Mouse (Mus musculus): ENCODE data around the gene Ttc22. TPM values are rescaled to one million over a fixed set of nuclear protein-coding genes. Genes with fewer than 3 reads are reported as not detected.

Ttc22 gene
- polyA plus RNA-seq, 2 experiments, result 5.9 to 6.9 TPM

- Histone ChIP-seq H3K4me2 (replicated peaks; ENCODE audit: low read depth, low read length, severe bottlenecking) (no peak overlapping the region), H3K9ac (ENCODE audit: low read depth, low read length, severe bottlenecking) (no peak overlapping the region), H3K4me1 (ENCODE audit: control insufficient read depth, insufficient read depth, low read length) (no peaks in the 10 kb centered on the region), H3K9me3 (ENCODE audit: control insufficient read depth, low read length) (no peaks in the 10 kb centered on the region), H3K36me3 (ENCODE audit: control insufficient read depth, insufficient read depth, low read length) (peaks cover 9% of the 10 kb centered on the region), H3K27ac (replicated peaks; ENCODE audit: low read depth, low read length) (no peak overlapping the region), H3K27me3 (ENCODE audit: control insufficient read depth, insufficient read depth, low read length) (no peaks in the 10 kb centered on the region), H3K4me3 (replicated peaks; ENCODE audit: low read length) (no peak overlapping the region)
- no peak for TF ChIP-seq POLR2A (IDR thresholded peaks at IDR 0.05; ENCODE audit: borderline replicate concordance, extremely low read depth, insufficient read depth, insufficient read length)
- ATAC-seq (ENCODE audit: low FRiP score, low read depth) (no peak), DNase-seq (ENCODE audit: low spot score) (no peak)
- WGBS, result 64% methylated on average over 7 of the region's 7 CpGs
Measured at GRCm38 (mm10) chr4:106593636-106594035, 28.6 kb upstream of the Ttc22 start.

GRCm38 (mm10) chr4:106596200-106596599, 26.0 kb upstream of the Ttc22 start:
- no peak for DNase-seq (ENCODE audit: low spot score)
- no peak overlapping the region for H3K27ac ChIP-seq (replicated peaks; ENCODE audit: low read depth, low read length)
- no peak overlapping the region for H3K4me3 ChIP-seq (replicated peaks; ENCODE audit: low read length)
- H3K9ac ChIP-seq (ENCODE audit: low read depth, low read length, severe bottlenecking), result no peak overlapping the region
- TF ChIP-seq POLR2A (IDR thresholded peaks at IDR 0.05; ENCODE audit: borderline replicate concordance, extremely low read depth, insufficient read depth, insufficient read length), result no peak
- H3K36me3 ChIP-seq (ENCODE audit: control insufficient read depth, insufficient read depth, low read length), result no peaks in the 10 kb centered on the region
- H3K4me1 ChIP-seq (ENCODE audit: control insufficient read depth, insufficient read depth, low read length), result no peaks in the 10 kb centered on the region
- no peaks in the 10 kb centered on the region for H3K9me3 ChIP-seq (ENCODE audit: control insufficient read depth, low read length)
- H3K4me2 ChIP-seq (replicated peaks; ENCODE audit: low read depth, low read length, severe bottlenecking), result no peak overlapping the region
- WGBS, result 58% methylated on average over 3 of the region's 3 CpGs
- no peak for ATAC-seq (ENCODE audit: low FRiP score, low read depth)
- no peaks in the 10 kb centered on the region for H3K27me3 ChIP-seq (ENCODE audit: control insufficient read depth, insufficient read depth, low read length)

- 84% methylated on average over 9 of the region's 9 CpGs for WGBS
- Histone ChIP-seq H3K27me3 (ENCODE audit: control insufficient read depth, insufficient read depth, low read length) (no peaks in the 10 kb centered on the region), H3K4me3 (replicated peaks; ENCODE audit: low read length) (no peak overlapping the region), H3K4me1 (ENCODE audit: control insufficient read depth, insufficient read depth, low read length) (no peaks in the 10 kb centered on the region), H3K36me3 (ENCODE audit: control insufficient read depth, insufficient read depth, low read length) (no peaks in the 10 kb centered on the region), H3K27ac (replicated peaks; ENCODE audit: low read depth, low read length) (no peak overlapping the region), H3K4me2 (replicated peaks; ENCODE audit: low read depth, low read length, severe bottlenecking) (no peak overlapping the region), H3K9ac (ENCODE audit: low read depth, low read length, severe bottlenecking) (no peak overlapping the region), H3K9me3 (ENCODE audit: control insufficient read depth, low read length) (no peaks in the 10 kb centered on the region)
- ATAC-seq (ENCODE audit: low FRiP score, low read depth), result no peak
- no peak for DNase-seq (ENCODE audit: low spot score)
- TF ChIP-seq POLR2A (IDR thresholded peaks at IDR 0.05; ENCODE audit: borderline replicate concordance, extremely low read depth, insufficient read depth, insufficient read length), result no peak
Measured at GRCm38 (mm10) chr4:106597055-106597454, 25.2 kb upstream of the Ttc22 start.

GRCm38 (mm10) chr4:106597741-106598140, 24.5 kb upstream of the Ttc22 start:
- 84% methylated on average over 4 of the region's 4 CpGs for WGBS
- DNase-seq (ENCODE audit: low spot score), result no peak
- Histone ChIP-seq H3K9me3 (ENCODE audit: control insufficient read depth, low read length) (no peaks in the 10 kb centered on the region), H3K27ac (replicated peaks; ENCODE audit: low read depth, low read length) (no peak overlapping the region), H3K4me3 (replicated peaks; ENCODE audit: low read length) (no peak overlapping the region), H3K9ac (ENCODE audit: low read depth, low read length, severe bottlenecking) (no peak overlapping the region), H3K4me1 (ENCODE audit: control insufficient read depth, insufficient read depth, low read length) (no peaks in the 10 kb centered on the region), H3K4me2 (replicated peaks; ENCODE audit: low read depth, low read length, severe bottlenecking) (no peak overlapping the region), H3K27me3 (ENCODE audit: control insufficient read depth, insufficient read depth, low read length) (no peaks in the 10 kb centered on the region), H3K36me3 (ENCODE audit: control insufficient read depth, insufficient read depth, low read length) (no peaks in the 10 kb centered on the region)
- TF ChIP-seq POLR2A (IDR thresholded peaks at IDR 0.05; ENCODE audit: borderline replicate concordance, extremely low read depth, insufficient read depth, insufficient read length), result no peak
- ATAC-seq (ENCODE audit: low FRiP score, low read depth), result no peak

- TF ChIP-seq POLR2A (IDR thresholded peaks at IDR 0.05; ENCODE audit: borderline replicate concordance, extremely low read depth, insufficient read depth, insufficient read length), result no peak
- H3K4me3 ChIP-seq (replicated peaks; ENCODE audit: low read length), result no peak overlapping the region
- 41% methylated on average over 1 of the region's 1 CpGs for WGBS
- no peaks in the 10 kb centered on the region for H3K27me3 ChIP-seq (ENCODE audit: control insufficient read depth, insufficient read depth, low read length)
- H3K27ac ChIP-seq (replicated peaks; ENCODE audit: low read depth, low read length), result no peak overlapping the region
- H3K4me1 ChIP-seq (ENCODE audit: control insufficient read depth, insufficient read depth, low read length), result no peaks in the 10 kb centered on the region
- no peak overlapping the region for H3K9ac ChIP-seq (ENCODE audit: low read depth, low read length, severe bottlenecking)
- no peaks in the 10 kb centered on the region for H3K36me3 ChIP-seq (ENCODE audit: control insufficient read depth, insufficient read depth, low read length)
- ATAC-seq (ENCODE audit: low FRiP score, low read depth), result no peak
- DNase-seq (ENCODE audit: low spot score), result no peak
- no peaks in the 10 kb centered on the region for H3K9me3 ChIP-seq (ENCODE audit: control insufficient read depth, low read length)
- no peak overlapping the region for H3K4me2 ChIP-seq (replicated peaks; ENCODE audit: low read depth, low read length, severe bottlenecking)
Measured at GRCm38 (mm10) chr4:106599415-106599814, 22.8 kb upstream of the Ttc22 start.

GRCm38 (mm10) chr4:106600770-106601169, 21.5 kb upstream of the Ttc22 start:
- Histone ChIP-seq H3K9me3 (ENCODE audit: control insufficient read depth, low read length) (no peaks in the 10 kb centered on the region), H3K4me3 (replicated peaks; ENCODE audit: low read length) (no peak overlapping the region), H3K4me1 (ENCODE audit: control insufficient read depth, insufficient read depth, low read length) (no peaks in the 10 kb centered on the region), H3K27ac (replicated peaks; ENCODE audit: low read depth, low read length) (no peak overlapping the region), H3K36me3 (ENCODE audit: control insufficient read depth, insufficient read depth, low read length) (no peaks in the 10 kb centered on the region), H3K27me3 (ENCODE audit: control insufficient read depth, insufficient read depth, low read length) (no peaks in the 10 kb centered on the region), H3K9ac (ENCODE audit: low read depth, low read length, severe bottlenecking) (no peak overlapping the region), H3K4me2 (replicated peaks; ENCODE audit: low read depth, low read length, severe bottlenecking) (no peak overlapping the region)
- WGBS, result 74% methylated on average over 4 of the region's 4 CpGs
- DNase-seq (ENCODE audit: low spot score), result no peak
- ATAC-seq (ENCODE audit: low FRiP score, low read depth), result no peak
- no peak for TF ChIP-seq POLR2A (IDR thresholded peaks at IDR 0.05; ENCODE audit: borderline replicate concordance, extremely low read depth, insufficient read depth, insufficient read length)

All from limb, embryonic 14.5 days (tissue).